Mouse (Mus musculus) mouse embryonic stem cell (cell line): ENCODE results near the gene Dnajc12.
"Not testable (repeated sequence)": the region's sequence is repeated elsewhere in the genome, so short reads cannot be mapped to it uniquely, and the experiment has no call there.

ENCODE experiments used
- in situ Hi-C, 2 experiments: fragments of 300-500 bp; cut with MboI; formaldehyde crosslinking; loops; 1 replicate in 1 of 2; 3 replicates in 1 of 2; pipeline ENCODE4 v1.14.3; 2019 to 2020; ENCODE audit warnings: low sequenced_read_pairs in 2 of 2, low pct_unique_long_range_greater_than_20kb in 1 of 2, mixed read lengths in 1 of 2; ENCODE audit not compliant: unreplicated experiment in 1 of 2

Dnajc12 gene

DNA sequence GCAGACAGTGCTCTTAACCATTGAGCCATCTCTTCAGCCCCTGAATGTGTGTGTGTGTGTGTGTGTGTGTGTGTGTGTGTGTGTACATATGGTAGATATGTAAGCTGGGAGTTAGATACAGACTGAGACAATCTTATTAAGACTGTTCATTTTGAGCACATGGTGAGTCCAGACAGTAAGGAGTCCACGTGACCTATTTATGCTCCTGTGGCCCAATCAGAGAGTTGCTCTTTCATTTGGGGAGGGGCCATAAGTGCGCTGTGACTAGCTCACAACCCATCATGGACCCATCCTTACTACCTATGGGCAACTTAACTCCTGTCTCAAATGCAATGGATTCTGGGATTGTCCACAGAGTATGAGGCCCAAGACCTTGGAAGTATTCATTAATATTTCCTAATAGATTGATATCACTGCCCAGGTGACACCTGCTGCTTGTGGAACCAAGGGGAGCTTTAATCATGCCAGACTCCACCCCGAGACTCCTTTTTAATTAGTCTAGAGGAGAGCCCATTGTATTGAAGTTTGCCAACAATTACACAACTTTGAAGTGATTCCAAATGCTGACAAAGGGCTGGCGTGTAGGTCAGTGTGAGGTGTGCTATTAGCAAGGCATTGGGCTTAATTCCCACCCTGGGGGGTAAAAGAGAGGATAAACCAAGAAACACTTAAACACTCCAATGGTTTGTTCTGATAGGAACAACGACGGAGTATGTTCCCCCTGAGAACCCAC is 3.1 kb upstream of the Dnajc12 start:
- in situ Hi-C loops = loop anchor here in 1 of 2 experiments (10.0 kb wide), 2 partner anchors 54 to 244 kb away; no protein-coding TSS in a partner anchor

DNA sequence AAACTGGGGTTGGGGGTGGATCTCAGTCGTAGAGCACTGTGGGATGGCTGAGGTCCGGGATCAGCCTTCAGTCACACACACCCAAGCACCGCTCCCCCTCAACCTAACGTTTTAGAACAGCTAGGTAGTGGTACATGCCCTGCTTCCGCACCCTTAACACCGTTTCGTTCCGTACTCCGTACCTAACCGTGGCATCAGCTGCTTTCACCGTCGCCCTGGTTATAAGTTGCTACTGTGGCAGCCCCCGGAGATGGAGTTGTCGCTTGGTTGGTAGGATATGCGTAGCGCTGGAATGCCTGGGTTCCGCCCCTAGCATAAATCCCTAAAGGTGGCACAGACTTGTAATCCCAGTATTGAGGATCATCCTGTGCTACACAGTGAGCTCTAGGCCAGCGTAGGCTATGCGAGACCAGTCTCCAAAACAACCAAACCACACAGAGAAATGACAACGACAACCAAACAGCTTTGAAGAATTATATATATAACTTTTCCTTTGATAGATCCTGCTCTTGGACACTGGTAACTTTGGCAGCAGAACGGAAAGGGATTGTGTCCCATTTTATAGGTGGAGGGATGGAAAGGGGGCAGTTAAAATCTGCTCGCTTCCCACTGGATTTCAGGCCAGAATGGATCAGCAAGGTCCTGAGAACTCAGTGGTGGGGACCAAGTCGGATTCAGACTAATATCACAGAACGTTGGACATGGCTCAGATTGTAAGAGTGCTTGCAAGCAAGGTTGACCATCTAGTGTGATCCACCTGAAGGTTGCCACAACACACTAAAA is 554 bp upstream of the Dnajc12 start, which contains the start of gene Sirt1:
TSS of gene Sirt1 (minus strand) at position 207 of the 783 bp plus-strand sequence.
- in situ Hi-C loops = loop anchor here (10.0 kb wide), 2 partner anchors 227 to 247 kb away; no protein-coding TSS in a partner anchor

DNA sequence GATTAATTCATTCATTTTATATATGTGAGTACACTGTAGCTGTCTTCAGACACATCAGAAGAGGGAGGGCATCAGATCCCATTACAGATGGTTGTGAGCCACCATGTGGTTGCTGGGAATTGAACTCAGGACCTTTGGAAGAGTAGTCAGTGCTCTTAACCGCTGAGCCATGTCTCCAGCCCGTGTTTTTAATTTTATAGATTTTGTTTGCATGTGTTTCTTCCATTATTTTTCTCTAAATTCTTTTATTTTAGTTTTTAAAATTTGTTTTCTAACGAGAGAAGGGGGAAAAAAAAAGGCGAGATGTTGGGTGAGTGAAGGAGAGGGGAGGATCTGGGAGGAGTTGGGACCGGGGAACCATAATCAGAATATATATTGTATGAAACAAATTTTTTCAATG is 3.7 kb downstream of the Dnajc12 start:
- in situ Hi-C loops = loop anchor here (10.0 kb wide), 2 partner anchors 231 to 251 kb away; no protein-coding TSS in a partner anchor

DNA sequence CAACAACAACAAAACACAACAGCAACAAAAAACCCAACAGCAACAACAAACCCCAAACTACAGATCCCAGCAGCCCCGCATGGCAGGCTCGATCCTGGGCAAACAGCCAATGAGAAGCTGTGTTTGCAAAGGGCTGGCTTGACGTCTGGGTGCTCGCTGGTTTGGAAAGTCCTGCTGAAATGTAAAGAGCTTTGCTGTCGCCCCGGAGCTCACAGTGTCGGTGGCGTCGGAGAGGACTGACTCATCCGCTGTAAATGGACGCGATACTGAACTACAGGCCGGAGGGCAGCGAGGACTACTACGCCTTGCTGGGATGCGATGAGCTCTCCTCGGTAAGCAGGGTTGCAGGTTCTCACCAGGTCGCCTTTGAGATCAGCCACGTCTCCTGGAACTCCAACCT is 4.2 kb downstream of the Dnajc12 start:
- in situ Hi-C loops = loop anchor here (10.0 kb wide), 2 partner anchors 232 to 252 kb away; no protein-coding TSS in a partner anchor

DNA sequence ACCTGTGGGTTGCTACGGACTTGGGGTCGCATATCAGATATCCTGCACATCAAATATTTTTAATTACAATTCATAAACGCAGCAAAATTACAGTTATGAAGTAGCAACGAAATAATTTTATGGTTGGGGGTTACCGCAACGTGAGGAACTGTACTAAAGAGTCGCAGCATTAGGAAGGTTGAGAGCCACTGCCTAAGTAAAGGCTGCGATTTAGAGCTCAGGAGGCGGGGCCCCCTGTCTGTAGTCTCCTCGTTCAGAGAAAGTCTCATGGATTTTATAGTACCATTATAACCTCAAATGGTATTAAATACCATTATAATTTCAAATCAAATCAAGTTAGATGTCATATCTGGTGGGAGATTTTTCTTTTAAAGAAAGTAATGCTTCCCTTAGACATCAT is 4.7 kb downstream of the Dnajc12 start:
- in situ Hi-C loops = loop anchor here (10.0 kb wide), 2 partner anchors 232 to 252 kb away; no protein-coding TSS in a partner anchor

DNA sequence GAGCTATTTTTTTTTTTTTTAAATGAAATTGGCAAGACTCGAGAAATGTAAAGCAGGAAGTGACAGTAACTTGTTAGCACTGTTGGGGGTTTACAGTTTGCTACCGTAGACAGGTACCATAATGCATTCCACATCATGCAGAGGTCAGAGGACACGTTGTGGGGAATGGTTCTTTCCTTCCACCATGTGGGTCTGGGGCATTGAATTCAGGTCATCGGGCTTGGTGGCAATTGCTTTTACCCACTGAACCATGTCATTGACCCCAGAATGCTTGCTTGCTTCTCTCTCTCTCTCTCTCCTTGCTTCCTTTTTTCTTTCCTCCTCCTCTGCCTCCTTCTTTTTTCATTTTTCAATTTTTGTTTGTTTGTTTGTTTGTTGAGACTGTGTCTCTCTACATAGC is 6.7 kb downstream of the Dnajc12 start:
- in situ Hi-C loops = loop anchor here (10.0 kb wide), 2 partner anchors 234 to 254 kb away; no protein-coding TSS in a partner anchor

DNA sequence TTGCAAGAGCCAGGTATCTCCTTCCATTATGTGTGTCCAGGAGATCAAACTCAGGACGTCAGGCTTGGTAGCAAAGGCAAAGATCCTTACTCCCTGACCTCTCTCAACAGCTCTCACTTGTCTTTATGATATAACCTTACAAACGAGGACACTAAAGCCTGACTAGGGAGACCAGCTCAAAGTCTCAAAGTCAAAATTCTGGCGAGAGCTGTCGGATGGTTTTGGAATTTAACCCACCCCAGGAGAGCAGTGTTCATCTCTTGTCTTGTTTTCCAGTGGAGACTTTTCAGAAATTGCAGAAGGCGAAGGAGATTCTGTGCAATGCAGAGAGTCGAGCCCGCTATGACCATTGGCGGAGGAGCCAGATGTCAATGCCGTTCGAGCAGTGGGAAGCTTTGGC is 14.7 kb downstream of the Dnajc12 start:
- in situ Hi-C loops = no loop called here

DNA sequence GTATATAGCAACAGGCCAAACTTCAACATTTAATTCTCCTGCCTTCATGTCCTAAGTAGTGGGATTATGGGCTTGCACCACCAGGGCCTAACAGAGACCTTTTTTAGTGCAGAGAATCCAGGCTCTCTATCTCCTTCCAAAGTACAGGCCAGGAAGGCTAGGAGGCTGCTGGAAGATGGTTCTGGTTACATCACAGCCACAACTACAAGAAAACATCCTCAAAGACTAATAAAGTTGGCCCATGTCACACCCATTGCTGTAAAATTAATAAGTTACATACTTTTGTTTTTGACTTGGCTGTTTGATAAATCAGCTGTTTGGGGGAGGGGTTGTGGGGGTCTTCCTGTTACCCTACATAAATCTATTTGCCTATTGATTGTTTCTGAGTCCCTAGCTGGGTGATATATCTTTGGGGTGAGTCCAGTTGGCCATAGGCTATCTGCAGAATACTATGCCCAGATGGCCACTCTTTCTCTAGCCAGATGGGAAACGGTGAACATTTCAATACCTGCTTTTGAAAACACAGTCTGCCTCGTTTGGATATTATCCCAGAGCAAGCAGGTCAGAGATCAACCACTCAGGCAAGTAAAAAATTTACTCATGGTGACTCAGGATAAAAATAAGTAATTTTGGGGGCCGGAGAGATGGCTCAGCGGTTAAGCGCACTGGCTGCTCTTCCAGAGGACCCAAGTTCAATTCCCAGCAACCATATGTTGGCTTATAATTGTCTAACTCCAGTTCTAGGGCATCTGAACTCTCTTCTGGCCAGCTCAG is 20.7 kb downstream of the Dnajc12 start:
- in situ Hi-C loops = no loop called here

DNA sequence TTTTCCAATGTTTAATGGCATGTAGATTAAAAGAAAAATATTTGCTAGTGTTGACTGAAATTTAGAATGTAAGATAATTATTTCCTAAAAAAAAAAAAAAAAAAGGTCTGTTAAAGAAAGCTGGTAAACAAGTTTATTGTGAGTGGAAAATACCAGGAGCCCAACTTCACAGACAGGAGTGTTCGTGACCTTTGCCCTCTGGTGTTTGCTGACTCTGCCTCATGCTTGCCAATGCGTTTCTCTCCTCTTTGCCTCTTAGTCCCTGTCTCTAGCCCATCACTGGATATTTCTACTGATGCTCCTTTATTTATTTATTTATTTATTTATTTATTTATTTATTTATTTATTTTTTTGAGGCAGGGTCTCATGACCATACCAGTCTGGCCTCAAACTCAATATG is 21.4 kb downstream of the Dnajc12 start:
- in situ Hi-C loops = no loop called here

DNA sequence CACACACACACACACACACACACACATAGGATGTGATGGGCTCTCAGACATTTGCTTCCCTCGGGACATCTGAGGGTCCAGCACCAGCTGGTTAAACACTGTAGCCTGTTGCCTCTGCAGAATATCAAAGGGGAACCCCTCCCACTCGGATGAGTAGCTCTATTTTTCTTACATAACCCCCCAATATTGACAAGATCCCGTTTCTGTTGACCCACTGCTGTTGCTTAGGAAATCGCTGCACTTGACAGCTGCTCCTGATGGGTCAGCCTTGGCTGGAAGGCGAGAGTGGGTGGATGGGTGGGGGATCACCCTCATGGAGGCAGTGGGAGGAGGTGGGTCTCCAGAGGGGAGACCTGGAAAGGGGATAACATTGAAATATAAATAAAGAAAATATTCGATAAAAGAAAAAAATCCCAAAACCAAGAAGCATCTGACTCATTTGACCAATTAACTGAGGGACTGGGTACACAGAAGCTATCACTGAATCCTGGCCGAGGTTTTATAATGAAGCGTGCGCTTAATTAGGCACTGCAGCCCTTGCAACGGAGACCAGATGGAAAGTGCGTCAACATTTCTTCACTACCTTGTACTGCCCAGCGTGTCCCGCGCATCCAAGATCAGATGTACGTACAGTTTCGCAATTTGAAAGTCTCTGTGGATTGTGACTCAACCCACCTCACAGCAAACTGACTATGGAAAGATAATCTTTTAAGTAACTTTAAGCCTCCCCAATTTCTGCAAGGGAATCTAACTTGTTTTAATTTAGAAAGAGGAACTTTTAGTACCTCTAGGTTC is 28.1 kb downstream of the Dnajc12 start:
- in situ Hi-C loops = no loop called here

DNA sequence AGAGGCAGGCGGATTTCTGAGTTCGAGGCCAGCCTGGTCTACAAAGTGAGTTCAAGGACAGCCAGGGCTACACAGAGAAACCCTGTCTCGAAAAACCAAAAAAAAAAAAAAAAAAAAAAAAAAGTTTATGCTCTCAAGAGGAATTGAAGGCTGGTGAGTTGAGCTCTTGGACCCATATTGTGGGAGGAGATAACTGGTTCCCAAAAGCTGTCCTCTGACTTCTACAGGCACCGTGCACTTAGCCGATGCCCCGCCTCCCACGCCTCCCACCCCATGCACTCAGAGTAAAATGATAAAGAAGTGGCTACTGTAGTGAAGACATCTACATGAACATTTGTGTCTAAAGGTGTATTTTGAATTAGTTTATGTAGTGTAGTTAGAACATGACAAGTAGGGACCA is 29.4 kb downstream of the Dnajc12 start:
- in situ Hi-C loops = not testable (repeated sequence)

DNA sequence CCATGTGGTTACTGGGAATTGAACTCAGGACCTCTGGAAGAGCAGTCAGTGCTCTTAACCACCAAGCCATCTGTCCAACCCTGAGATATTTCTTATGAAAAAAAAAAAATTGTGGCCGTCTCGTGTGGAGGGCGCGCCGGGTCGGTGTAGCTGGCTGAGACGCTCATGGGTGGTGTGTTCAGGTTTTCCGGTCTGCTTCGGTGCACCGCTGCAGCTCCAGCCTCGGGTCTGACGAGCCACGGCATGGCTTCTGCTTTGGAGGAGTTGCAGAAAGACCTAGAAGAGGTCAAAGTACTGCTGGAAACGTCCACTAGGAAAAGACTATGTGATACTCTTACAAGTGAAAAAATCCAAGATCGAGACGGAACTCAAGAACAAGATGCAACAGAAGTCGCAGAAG is 30.5 kb downstream of the Dnajc12 start:
- in situ Hi-C loops = no loop called here

DNA sequence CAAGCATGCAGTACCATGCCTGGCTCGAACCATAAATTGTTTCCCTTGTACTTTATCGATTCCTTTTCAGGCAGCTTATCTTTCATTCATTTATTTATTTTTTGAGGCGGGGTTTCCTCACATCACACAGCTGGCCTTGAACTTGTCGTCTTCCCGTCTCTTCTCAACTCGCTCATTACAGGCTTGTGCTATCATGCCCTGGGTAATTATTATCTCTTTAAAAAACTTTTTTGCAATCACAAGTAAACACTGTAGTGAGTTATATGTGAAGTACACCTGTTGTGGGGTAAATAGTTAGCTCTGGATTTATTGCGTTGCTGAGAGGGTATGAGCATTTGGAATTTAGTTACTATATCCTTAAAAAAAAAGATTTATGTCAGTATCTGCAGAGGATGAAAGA is 33.0 kb downstream of the Dnajc12 start:
- in situ Hi-C loops = no loop called here

DNA sequence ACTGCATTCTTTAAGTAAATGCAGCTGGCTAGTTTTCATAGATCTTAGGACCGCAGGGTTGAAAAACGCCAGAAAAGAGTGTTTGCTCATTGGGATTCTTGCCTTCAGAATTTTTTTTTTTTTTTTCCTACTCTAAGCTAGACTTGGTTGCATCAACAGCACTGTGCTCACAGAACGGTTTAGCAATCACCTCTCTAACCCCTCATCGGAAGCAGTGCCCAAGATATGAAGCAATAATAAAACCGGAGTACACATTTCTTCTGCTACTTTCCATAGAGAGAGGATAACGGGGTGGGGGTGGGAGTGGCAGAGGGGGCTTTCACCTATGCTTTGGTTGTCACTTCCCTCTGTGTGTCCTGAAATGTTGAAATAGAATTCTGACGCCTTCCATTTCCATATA is 33.6 kb downstream of the Dnajc12 start:
- in situ Hi-C loops = no loop called here

DNA sequence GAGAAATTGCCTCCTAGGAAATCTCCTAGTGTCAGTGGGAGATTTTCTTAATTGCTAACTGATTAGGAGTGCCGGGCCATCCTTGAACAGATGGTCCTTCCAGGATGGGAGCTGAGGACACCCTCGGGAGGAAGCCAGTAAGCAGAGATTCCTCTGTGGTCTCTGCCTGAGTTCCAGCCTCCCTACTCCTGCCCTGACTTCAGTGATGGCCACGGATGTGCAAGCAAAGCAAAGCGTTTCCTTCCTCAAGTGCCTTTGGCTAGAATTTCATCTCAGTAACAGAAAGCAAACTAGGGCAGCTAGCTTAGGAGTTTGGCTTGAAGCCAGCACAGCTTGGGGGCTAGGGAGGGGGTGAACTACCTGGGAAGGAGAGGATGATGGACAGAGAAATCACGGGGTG is 34.8 kb downstream of the Dnajc12 start:
- in situ Hi-C loops = no loop called here

DNA sequence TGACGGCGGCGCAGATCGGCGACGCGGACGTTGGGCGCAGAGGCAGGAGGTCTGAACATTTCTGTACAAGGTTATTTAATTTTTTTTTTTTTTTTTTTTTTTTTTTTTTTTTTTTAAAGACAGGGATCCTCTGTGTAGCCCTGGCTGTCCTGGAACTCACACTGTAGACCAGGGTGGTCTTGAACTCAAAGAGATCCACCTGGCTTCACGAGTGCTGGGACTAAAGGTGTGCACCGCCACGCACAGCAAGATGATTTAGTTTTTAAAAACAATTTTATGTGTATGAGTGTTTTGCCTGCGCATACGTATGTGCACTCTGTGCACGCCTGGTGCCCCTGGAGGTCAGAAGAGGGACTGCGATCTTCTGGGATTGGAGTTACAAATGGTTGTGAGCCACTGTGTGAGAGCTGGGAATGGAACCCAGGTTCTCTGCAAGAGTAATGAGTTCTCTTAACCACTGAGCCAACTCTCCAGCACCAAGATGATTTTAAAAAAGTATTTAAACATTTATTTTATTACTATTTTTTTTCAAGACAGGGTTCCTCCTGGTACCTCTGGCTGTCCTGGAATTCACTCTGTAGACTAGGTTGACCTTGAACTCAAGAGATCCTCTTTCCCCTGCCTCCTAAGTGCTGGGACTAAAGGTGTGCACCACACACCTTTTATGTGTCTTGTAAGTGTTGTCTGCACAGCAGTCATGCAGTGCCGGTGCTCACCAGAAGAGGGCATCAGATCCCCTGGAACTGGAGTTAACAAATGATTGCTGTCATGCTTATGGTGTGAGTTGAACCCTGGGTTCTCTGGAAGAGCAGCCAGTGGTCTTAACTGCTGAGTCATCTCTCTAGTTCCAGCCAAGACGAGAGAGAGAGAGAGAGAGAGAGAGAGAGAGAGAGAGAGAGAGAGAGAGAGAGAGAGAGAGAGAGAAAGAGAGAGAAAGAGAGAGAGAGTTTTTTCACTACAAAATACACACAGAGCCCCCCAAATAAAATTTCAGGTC is 39.8 kb downstream of the Dnajc12 start, which contains the start of gene Gm7075:
TSS of gene Gm7075 (minus strand) at position 51 of the 997 bp plus-strand sequence.
- in situ Hi-C loops = loop anchor here in 1 of 2 experiments (5.0 kb wide), 1 partner anchor 150 kb away; no protein-coding TSS in a partner anchor

DNA sequence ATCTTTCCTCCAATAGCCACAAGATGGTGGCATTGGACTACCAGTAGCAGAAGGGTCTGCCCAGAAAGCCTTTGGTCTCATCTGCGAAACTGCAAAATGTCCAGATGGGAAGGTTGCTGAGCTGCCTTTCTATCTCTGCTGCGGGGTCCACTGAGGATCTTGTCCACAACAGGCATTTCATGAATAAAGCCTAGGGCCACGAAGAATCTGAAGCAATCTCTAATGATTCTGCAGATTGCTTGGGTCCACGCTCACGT is 40.4 kb downstream of the Dnajc12 start:
- in situ Hi-C loops = loop anchor here in 1 of 2 experiments (5.0 kb wide), 1 partner anchor 150 kb away; no protein-coding TSS in a partner anchor
